9 mouse cellular contexts compared by ENCODE assay signal in genomic region chr6:134932486-134933206, GRCm38 (mm10). TPM values are rescaled to one million over a fixed set of nuclear protein-coding genes. Genes with fewer than 3 reads are reported as not detected.
A peak's percentile ranks its signal among the peaks of the same experiment; 100 is the strongest.
DNase-seq lines count a peak whose midpoint lies in the region; ATAC-seq lines count a peak whose summit lies in the region.
"Had no signal": no experiment of that assay in that cellular context is flagged by ENCODE, and none has a peak within 500 bp of the region (broad histone marks: within the 10 kb centered on the region; RNA-seq: fewer than 3 reads in every experiment).

No protein-coding gene starts in this region.

- no peak for ATAC-seq in erythroblast, adult 5-6 weeks (replicated peaks; ENCODE audit: low FRiP score, poor library complexity, severe bottlenecking)
- ATAC-seq in kidney, embryonic 15.5 days (replicated peaks; ENCODE audit: low FRiP score) = no peak

- WGBS in kidney, embryonic 15.5 days = 57% methylated on average over 12 of the region's 12 CpGs

- H3K27me3 ChIP-seq in erythroblast, embryonic 14.5 days (ENCODE audit: control insufficient read depth) = no peaks in the 10 kb centered on the region
- H3K27me3 ChIP-seq in kidney, embryonic 15.5 days = no peaks in the 10 kb centered on the region

- H3K27ac ChIP-seq in kidney, embryonic 15.5 days = 0 out of 2 replicates have a peak overlapping the region, but pooled peaks have one; percentile 13

- H3K4me1 ChIP-seq in erythroblast, embryonic 14.5 days (ENCODE audit: control insufficient read depth) = peaks cover 57% of the 10 kb centered on the region
- peaks cover 31% of the 10 kb centered on the region for H3K4me1 ChIP-seq in kidney, embryonic 15.5 days

- H3K4me2 ChIP-seq in kidney, embryonic 15.5 days = peak overlapping the region; percentile 29

- peaks cover 74% of the 10 kb centered on the region for H3K36me3 ChIP-seq in erythroblast, embryonic 14.5 days (ENCODE audit: control insufficient read depth)
- H3K36me3 ChIP-seq in kidney, embryonic 15.5 days = peaks cover 7% of the 10 kb centered on the region; the same call in 1 of the 2 replicates

- no peaks in the 10 kb centered on the region for H3K9me3 ChIP-seq in erythroblast, embryonic 14.5 days (ENCODE audit: control insufficient read depth, low read length)
- H3K9me3 ChIP-seq in kidney, embryonic 15.5 days (replicated peaks) = no peaks in the 10 kb centered on the region

- DNase-seq in kidney, adult 8-10 months = no peak
- DNase-seq in thymus, postnatal 36 days = peak; percentile 27 to 33
- DNase-seq in thymus, adult 18-20 months = no peak
- DNase-seq in urinary bladder, postnatal 25 days (ENCODE audit: low spot score) = no peak
- DNase-seq in adrenal gland, adult 18-20 months (ENCODE audit: low spot score in 2 of 2) = no peak
- DNase-seq: cerebellum, adult 8-10 months had no signal

- H3K4me3 ChIP-seq in erythroblast, embryonic 14.5 days (replicated peaks) = peak overlapping the region; percentile 46
- H3K4me3 ChIP-seq in kidney, embryonic 15.5 days (replicated peaks) = no peak overlapping the region

- H3K9ac ChIP-seq in kidney, embryonic 15.5 days = no peak overlapping the region

RNA-seq across cellular contexts. Expression of gene Cdkn1b, which starts 12.4 kb away (rescaled TPM):
- 6.9 and 7.0 TPM in 2 replicates for polyA plus RNA-seq in erythroblast, embryonic 14.5 days (2012)
- 256 and 258 TPM in 2 replicates for total RNA-seq in erythroblast, adult 5-6 weeks (2015; ENCODE audit: low replicate concordance)
- total RNA-seq in erythroblast, adult 5-6 weeks (2017; ENCODE audit: low replicate concordance) = 354 and 386 TPM in 2 replicates
- 15.9 and 17.6 TPM in 2 replicates for polyA plus RNA-seq in kidney, embryonic 15.5 days (2015; fragmentation: Nextera tagmentation; extraction: Ambion mirVana)
- total RNA-seq in adrenal gland, adult 18-20 months (2021) = 10 to 100 TPM; 30.6 to 33.0 TPM

RNA-seq across cellular contexts. Expression of gene Gpr19, which starts 34.3 kb away (rescaled TPM):
- 0.36 and 0.61 TPM in 2 replicates for polyA plus RNA-seq in erythroblast, embryonic 14.5 days (2012)
- 2.7 and 5.0 TPM in 2 replicates for total RNA-seq in erythroblast, adult 5-6 weeks (2015; ENCODE audit: low replicate concordance)
- 2.1 and 8.3 TPM in 2 replicates for total RNA-seq in erythroblast, adult 5-6 weeks (2017; ENCODE audit: low replicate concordance)
- 11.0 and 12.3 TPM in 2 replicates for polyA plus RNA-seq in kidney, embryonic 15.5 days (2015; fragmentation: Nextera tagmentation; extraction: Ambion mirVana)
- 1 to 10 TPM; 5.3 to 6.5 TPM for total RNA-seq in adrenal gland, adult 18-20 months (2021)

RNA-seq across cellular contexts. Expression of gene Apold1, which starts 48.9 kb away (rescaled TPM):
- 0.01 and 0.03 TPM in 2 replicates for polyA plus RNA-seq in erythroblast, embryonic 14.5 days (2012)
- total RNA-seq in erythroblast, adult 5-6 weeks (2015; ENCODE audit: low replicate concordance) = 0.19 and 2.1 TPM in 2 replicates
- total RNA-seq in erythroblast, adult 5-6 weeks (2017; ENCODE audit: low replicate concordance) = 4.9 and 6.4 TPM in 2 replicates
- polyA plus RNA-seq in kidney, embryonic 15.5 days (2015; fragmentation: Nextera tagmentation; extraction: Ambion mirVana) = 3.9 and 4.6 TPM in 2 replicates
- 10 to 100 TPM in 1 of 2 experiments, 1 to 10 TPM in 1; 3.8 to 12.2 TPM for total RNA-seq in adrenal gland, adult 18-20 months (2021)

Comparison
In these comparisons a context has a peak if more than half of its experiments do, and no peak if none do; other contexts are left out.
1. DNase-seq: peak in thymus, postnatal 36 days (2 of 2); none in kidney, adult 8-10 months (0 of 2), thymus, adult 18-20 months (0 of 2), urinary bladder, postnatal 25 days (single experiment) and adrenal gland, adult 18-20 months (0 of 2).
2. RNA of gene Cdkn1b, which starts 12.4 kb away (total RNA-seq): 256 to 386 TPM in erythroblast, adult 5-6 weeks; 30.6 to 33.0 TPM in adrenal gland, adult 18-20 months; every median in the first group is over 4 times any median in the second.